Mouse (Mus musculus) neural tube, embryonic 12.5 days (tissue): ENCODE data around the gene Zfp52. TPM values are rescaled to one million over a fixed set of nuclear protein-coding genes. Genes with fewer than 3 reads are reported as not detected.

Source experiments
- ATAC-seq: fragments of 200-750 bp; cut with Nextera tagmentation; 2 replicates; pipeline ENCODE4 v1.8.0; 2017; ENCODE audit warnings: low read depth, mild to moderate bottlenecking, moderate TSS enrichment, moderate library complexity; ENCODE audit not compliant: low FRiP score
- H3K27ac ChIP-seq: fragments of 300-500 bp; sonication (generic); 2 replicates; pipeline ENCODE4 v1.5.1; 2016
- H3K27me3 ChIP-seq: fragments of 300-500 bp; sonication (generic); replicated peaks from 2 replicates; pipeline ENCODE4 v1.6.1; 2016; ENCODE audit warnings: mild to moderate bottlenecking
- H3K36me3 ChIP-seq: fragments of 300-500 bp; sonication (generic); 2 replicates; pipeline ENCODE4 v1.6.1; 2016; ENCODE audit warnings: mild to moderate bottlenecking
- H3K4me1 ChIP-seq: fragments of 300-500 bp; sonication (generic); 2 replicates; pipeline ENCODE4 v1.6.1; 2016
- H3K4me2 ChIP-seq: fragments of 300-500 bp; sonication (generic); replicated peaks from 2 replicates; pipeline ENCODE4 v1.6.1; 2016; ENCODE audit warnings: mild to moderate bottlenecking
- H3K4me3 ChIP-seq: fragments of 300-500 bp; sonication (generic); 2 replicates; pipeline ENCODE4 v1.5.1; 2016
- H3K9ac ChIP-seq: fragments of 300-500 bp; sonication (generic); 2 replicates; pipeline ENCODE4 v1.6.1; 2016; ENCODE audit warnings: mild to moderate bottlenecking
- H3K9me3 ChIP-seq: fragments of 300-500 bp; sonication (generic); 2 replicates; pipeline ENCODE4 v1.6.1; 2016; ENCODE audit warnings: mild to moderate bottlenecking
- WGBS: fragments of 180-500 bp; shearing (Covaris S2); methylation state at CpG from one replicate; pipeline ENCODE4 v1.1.7; 2016; 5-methylcytosine and 5-hydroxymethylcytosine counted together
- polyA plus RNA-seq: library from polyadenylated mRNA; unstranded; fragments of >200 nt; fragmentation: Nextera tagmentation; extraction: Ambion mirVana; gene quantifications from 2 replicates; pipeline ENCODE4 v1.2.1, GENCODE M21; 2016

The Zfp52 gene
- polyA plus RNA-seq, 1 experiment from 2014 or later, result 1.6 TPM

GRCm38 (mm10) chr17:21567696-21568095 lies 32.4 kb downstream of the Zfp52 start:
- Histone ChIP-seq H3K4me1 (peaks cover 3% of the 10 kb centered on the region; the same call in 1 of the 2 replicates), H3K9me3 (no peaks in the 10 kb centered on the region), H3K27ac (no peak overlapping the region), H3K4me3 (peak overlapping the region; percentile 29), H3K9ac (peak overlapping the region; percentile 42; the same call in 1 of the 2 replicates), H3K36me3 (no peaks in the 10 kb centered on the region), H3K27me3 (no peaks in the 10 kb centered on the region), H3K4me2 (peak overlapping the region; percentile 67)
- 59% methylated on average over 1 of the region's 1 CpGs for WGBS
- no peak for ATAC-seq

GRCm38 (mm10) chr17:21579080-21579479 lies 43.7 kb downstream of the Zfp52 start:
- Histone ChIP-seq H3K27ac (no peak overlapping the region), H3K4me1 (no peaks in the 10 kb centered on the region), H3K4me2 (no peak overlapping the region), H3K9me3 (no peaks in the 10 kb centered on the region), H3K9ac (no peak overlapping the region), H3K27me3 (no peaks in the 10 kb centered on the region), H3K36me3 (peaks cover 16% of the 10 kb centered on the region), H3K4me3 (no peak overlapping the region)
- ATAC-seq, result no peak
- WGBS, result 83% methylated on average over 1 of the region's 1 CpGs

- Histone ChIP-seq H3K27me3 (no peaks in the 10 kb centered on the region), H3K9me3 (no peaks in the 10 kb centered on the region), H3K4me2 (no peak overlapping the region), H3K4me3 (no peak overlapping the region), H3K36me3 (peaks cover 13% of the 10 kb centered on the region), H3K9ac (no peak overlapping the region), H3K4me1 (no peaks in the 10 kb centered on the region), H3K27ac (no peak overlapping the region)
- ATAC-seq, result peak; percentile 76; the same call in 1 of the 2 replicates
- 19% methylated on average over 5 of the region's 5 CpGs for WGBS
Observed at GRCm38 (mm10) chr17:21579493-21580175, 44.3 kb downstream of the Zfp52 start.

- no peak overlapping the region for H3K4me3 ChIP-seq
- H3K4me2 ChIP-seq, result no peak overlapping the region
- no peaks in the 10 kb centered on the region for H3K27me3 ChIP-seq
- no peaks in the 10 kb centered on the region for H3K4me1 ChIP-seq
- H3K36me3 ChIP-seq, result peaks cover 38% of the 10 kb centered on the region
- ATAC-seq, result no peak
- no peak overlapping the region for H3K9ac ChIP-seq
- WGBS, result 96% methylated on average over 2 of the region's 2 CpGs
- no peak overlapping the region for H3K27ac ChIP-seq
- no peaks in the 10 kb centered on the region for H3K9me3 ChIP-seq
Observed at GRCm38 (mm10) chr17:21585521-21585920, 50.2 kb downstream of the Zfp52 start.

Other genes starting within 250 kb of the Zfp52 start
- gene Vmn1r237, start 223.7 kb upstream of the Zfp52 start, polyA plus RNA-seq, result not detected in 2 replicates
- gene Zfp677, start 151.8 kb upstream of the Zfp52 start, polyA plus RNA-seq, result 2.7 and 3.2 TPM in 2 replicates
- gene Zfp54, start 112.3 kb upstream of the Zfp52 start, polyA plus RNA-seq, result 3.5 and 4.1 TPM in 2 replicates
- gene Zfp51, start 85.2 kb upstream of the Zfp52 start, polyA plus RNA-seq, result 13.8 and 15.1 TPM in 2 replicates
- gene Zfp53, start 46.5 kb upstream of the Zfp52 start, polyA plus RNA-seq, result 8.1 and 9.5 TPM in 2 replicates
- gene Zfp948, start 31.5 kb downstream of the Zfp52 start, polyA plus RNA-seq, result 14.1 and 16.3 TPM in 2 replicates
- 7.8 and 9.2 TPM in 2 replicates for gene Zfp983, start 115.1 kb downstream of the Zfp52 start, polyA plus RNA-seq
- 13.4 and 19.6 TPM in 2 replicates for gene Gm10226, start 156.3 kb downstream of the Zfp52 start, polyA plus RNA-seq
- 15.9 and 16.2 TPM in 2 replicates for gene Zfp760, start 172.2 kb downstream of the Zfp52 start, polyA plus RNA-seq
- 9.9 and 10.6 TPM in 2 replicates for gene Zfp229, start 195.3 kb downstream of the Zfp52 start, polyA plus RNA-seq